Mouse (Mus musculus) liver, embryonic 13.5 days (tissue): Measurements from ENCODE around the gene Pacs1. TPM values are rescaled to one million over a fixed set of nuclear protein-coding genes. Genes with fewer than 3 reads are reported as not detected.

Experiments used
- ATAC-seq: fragments of 200-750 bp; cut with Nextera tagmentation; 2 replicates; pipeline ENCODE4 v1.8.0; 2017; ENCODE audit warnings: low read depth, mild to moderate bottlenecking, moderate number of reproducible peaks, moderate library complexity
- DNase-seq: peaks from one replicate; pipeline ENCODE4 v3.0.0; 2022
- H3K27ac ChIP-seq: fragments of 300-500 bp; sonication (generic); 2 replicates; pipeline ENCODE4 v1.5.1; 2015; ENCODE audit warnings: moderate library complexity, mild to moderate bottlenecking, inconsistent platforms
- H3K27me3 ChIP-seq: fragments of 300-500 bp; sonication (generic); 2 replicates; pipeline ENCODE4 v1.6.1; 2015; ENCODE audit warnings: mild to moderate bottlenecking, inconsistent platforms
- H3K36me3 ChIP-seq: fragments of 300-500 bp; sonication (generic); 2 replicates; pipeline ENCODE4 v1.6.1; 2015; ENCODE audit warnings: mild to moderate bottlenecking, inconsistent platforms
- H3K4me1 ChIP-seq: fragments of 300-500 bp; sonication (generic); replicated peaks from 2 replicates; pipeline ENCODE4 v1.6.1; 2015; ENCODE audit warnings: inconsistent platforms
- H3K4me2 ChIP-seq: fragments of 300-500 bp; sonication (generic); 2 replicates; pipeline ENCODE4 v1.6.1; 2015; ENCODE audit warnings: inconsistent platforms, mild to moderate bottlenecking, moderate library complexity
- H3K4me3 ChIP-seq: fragments of 300-500 bp; sonication (generic); replicated peaks from 2 replicates; pipeline ENCODE4 v1.5.1; 2015; ENCODE audit warnings: mild to moderate bottlenecking, inconsistent platforms
- H3K9ac ChIP-seq: fragments of 300-500 bp; sonication (generic); 2 replicates; pipeline ENCODE4 v1.6.1; 2015; ENCODE audit warnings: mild to moderate bottlenecking, inconsistent platforms
- H3K9me3 ChIP-seq: fragments of 300-500 bp; sonication (generic); replicated peaks from 2 replicates; pipeline ENCODE4 v1.6.1; 2016; ENCODE audit warnings: inconsistent platforms
- WGBS: fragments of 180-500 bp; shearing (Covaris S2); methylation state at CpG from one replicate; pipeline ENCODE4 v1.1.7; 2015; ENCODE audit not compliant: insufficient replicate concordance; 5-methylcytosine and 5-hydroxymethylcytosine counted together
- microRNA-seq: library from miRNA; unstranded; fragments of <30 nt; microRNA quantifications from one replicate; pipeline ENCODE4, GENCODE M21; 2016
- polyA plus RNA-seq: library from polyadenylated mRNA; unstranded; fragments of >200 nt; fragmentation: Nextera tagmentation; extraction: Ambion mirVana; gene quantifications from 2 replicates; pipeline ENCODE4 v1.2.1, GENCODE M21; 2015

The Pacs1 gene
- polyA plus RNA-seq, 1 experiment from 2014 or later = 7.7 TPM

DNA sequence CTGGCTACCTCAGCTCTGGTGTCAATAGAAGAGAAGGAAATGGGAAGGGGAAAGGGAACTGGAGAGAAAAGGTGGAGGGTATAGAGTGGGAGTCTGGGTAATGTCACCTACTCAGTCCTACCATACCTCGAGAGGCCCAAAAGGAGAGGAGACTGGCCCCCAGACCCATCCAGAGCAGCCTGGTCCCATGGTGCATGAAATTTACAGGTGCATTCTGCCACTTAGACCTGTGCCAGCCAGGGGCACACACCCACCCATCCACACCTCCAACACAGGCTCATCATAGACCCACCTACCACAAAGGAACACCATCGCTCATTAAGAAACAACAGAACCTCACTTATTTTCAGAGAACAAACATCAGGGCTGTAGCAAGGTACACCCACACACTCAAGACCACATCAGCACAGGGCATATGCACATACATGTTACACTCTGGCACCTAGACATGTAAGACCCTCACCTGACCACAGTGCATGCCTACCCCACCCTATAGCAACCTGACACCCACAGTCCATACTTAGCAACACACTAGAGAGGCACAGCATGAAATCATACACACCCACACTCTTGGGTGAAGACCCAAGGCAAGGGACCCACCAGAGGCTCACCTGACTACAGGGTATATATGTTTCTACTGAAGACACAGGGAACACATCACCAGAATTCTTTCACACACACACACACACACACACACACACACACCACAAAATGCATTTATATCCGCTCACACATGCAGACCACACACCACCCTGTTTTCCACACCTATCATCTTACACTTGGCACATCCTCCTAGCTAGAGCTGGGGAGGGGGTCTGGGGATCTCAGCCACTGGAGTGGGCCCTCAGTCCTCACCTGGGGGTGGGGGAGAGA is 188.7 kb downstream of the Pacs1 start:
- Histone ChIP-seq H3K36me3 (no peaks in the 10 kb centered on the region), H3K27me3 (peaks cover 81% of the 10 kb centered on the region), H3K9ac (no peak overlapping the region), H3K4me3 (peak overlapping the region; percentile 62; the same call in 1 of the 2 replicates), H3K4me1 (peaks cover 29% of the 10 kb centered on the region), H3K9me3 (no peaks in the 10 kb centered on the region), H3K27ac (no peak overlapping the region), H3K4me2 (peak overlapping the region; percentile 84; the same call in 1 of the 2 replicates)
- no peak for DNase-seq
- ATAC-seq = no peak
- 62% methylated on average over 3 of the region's 3 CpGs for WGBS

Small RNA genes lying within 50 kb of the gene (microRNA-seq; reads per million reads assigned to microRNA genes)
- not detected for gene Gm27468

Other genes with a start within 250 kb of the Pacs1 start
- 1.7 and 2.3 TPM in 2 replicates for gene Slc29a2, start 249.3 kb downstream of the Pacs1 start, polyA plus RNA-seq
- gene B4gat1, start 234.3 kb downstream of the Pacs1 start, polyA plus RNA-seq = 9.3 and 10.9 TPM in 2 replicates
- gene AC124502.3, start 234.2 kb downstream of the Pacs1 start, polyA plus RNA-seq = 0.70 TPM in 1 of 2 replicates, not detected in the other
- gene Brms1, start 231.8 kb downstream of the Pacs1 start, polyA plus RNA-seq = 34.8 and 35.1 TPM in 2 replicates
- 0.33 and 0.36 TPM in 2 replicates for gene Rin1, start 222.6 kb downstream of the Pacs1 start, polyA plus RNA-seq
- 3.1 and 3.7 TPM in 2 replicates for gene Cd248, start 205.0 kb downstream of the Pacs1 start, polyA plus RNA-seq
- gene Tmem151a, start 187.6 kb downstream of the Pacs1 start, polyA plus RNA-seq = 0.49 and 0.89 TPM in 2 replicates
- gene Yif1a, start 184.6 kb downstream of the Pacs1 start, polyA plus RNA-seq = 45.5 and 46.6 TPM in 2 replicates
- gene Cnih2, start 174.6 kb downstream of the Pacs1 start, polyA plus RNA-seq = 1.3 and 1.4 TPM in 2 replicates
- gene Rab1b, start 166.0 kb downstream of the Pacs1 start, polyA plus RNA-seq = 96.4 and 102 TPM in 2 replicates
- 2.3 and 2.9 TPM in 2 replicates for gene Klc2, start 154.6 kb downstream of the Pacs1 start, polyA plus RNA-seq
- 157 TPM in 2 replicates for gene Sf3b2, start 22.3 kb upstream of the Pacs1 start, polyA plus RNA-seq
- 0.15 and 0.17 TPM in 2 replicates for gene Gal3st3, start 25.2 kb upstream of the Pacs1 start, polyA plus RNA-seq
- not detected in 2 replicates for gene Catsper1, start 62.6 kb upstream of the Pacs1 start, polyA plus RNA-seq
- gene Cst6, start 76.5 kb upstream of the Pacs1 start, polyA plus RNA-seq = 0.34 and 0.39 TPM in 2 replicates
- 39.6 and 42.6 TPM in 2 replicates for gene Eif1ad, start 93.6 kb upstream of the Pacs1 start, polyA plus RNA-seq
- gene Banf1, start 94.0 kb upstream of the Pacs1 start, polyA plus RNA-seq = 337 and 338 TPM in 2 replicates
- gene Sart1, start 115.6 kb upstream of the Pacs1 start, polyA plus RNA-seq = 35.1 and 41.0 TPM in 2 replicates
- 0.12 TPM in 1 of 2 replicates, not detected in the other for gene Tsga10ip, start 129.4 kb upstream of the Pacs1 start, polyA plus RNA-seq
- 90.0 and 94.5 TPM in 2 replicates for gene Drap1, start 151.9 kb upstream of the Pacs1 start, polyA plus RNA-seq
- 18.0 and 19.0 TPM in 2 replicates for gene AI837181, start 152.0 kb upstream of the Pacs1 start, polyA plus RNA-seq
- not detected in 2 replicates for gene Fosl1, start 174.4 kb upstream of the Pacs1 start, polyA plus RNA-seq
- 2.0 and 2.1 TPM in 2 replicates for gene Ccdc85b, start 184.8 kb upstream of the Pacs1 start, polyA plus RNA-seq
- 34.0 and 34.7 TPM in 2 replicates for gene Fibp, start 187.5 kb upstream of the Pacs1 start, polyA plus RNA-seq
- 0.35 and 0.53 TPM in 2 replicates for gene Ctsw, start 195.4 kb upstream of the Pacs1 start, polyA plus RNA-seq
- gene Efemp2, start 200.8 kb upstream of the Pacs1 start, polyA plus RNA-seq = 20.4 and 21.4 TPM in 2 replicates
- 16.3 and 16.8 TPM in 2 replicates for gene Mus81, start 215.3 kb upstream of the Pacs1 start, polyA plus RNA-seq
- gene Cfl1, start 217.3 kb upstream of the Pacs1 start, polyA plus RNA-seq = 1,341 and 1,482 TPM in 2 replicates
- gene 1700020D05Rik, start 230.7 kb upstream of the Pacs1 start, polyA plus RNA-seq = 0.09 TPM in 1 of 2 replicates, not detected in the other
- gene Snx32, start 237.4 kb upstream of the Pacs1 start, polyA plus RNA-seq = 6.4 and 7.0 TPM in 2 replicates